Mouse (Mus musculus): ENCODE measurements around the gene Aldh3a1. TPM values are rescaled to one million over a fixed set of nuclear protein-coding genes. Genes with fewer than 3 reads are reported as not detected.

Aldh3a1 gene
- polyA plus RNA-seq, 1 experiment = 2.3 TPM

DNA sequence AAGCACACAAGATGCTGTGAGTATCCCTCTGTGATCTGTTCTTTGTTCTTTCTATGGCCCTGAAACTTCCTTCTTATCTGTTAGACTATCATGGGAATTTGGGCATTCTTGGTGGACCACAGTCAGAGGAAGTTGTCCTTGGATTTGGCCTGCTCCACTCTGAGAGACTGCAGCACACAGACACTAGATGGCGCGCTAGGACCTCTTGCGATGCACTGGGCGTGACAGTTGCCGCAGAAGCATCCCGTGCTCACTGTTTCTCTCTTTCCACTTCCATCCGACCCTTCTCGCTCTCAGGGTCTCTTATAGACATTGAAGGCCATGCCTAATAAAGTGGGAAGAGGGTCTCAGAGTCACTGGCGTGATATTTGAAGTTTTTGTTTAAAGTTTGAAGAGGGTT lies 13.9 kb upstream of the Aldh3a1 start:
- Histone ChIP-seq H3K4me3 (ENCODE audit: insufficient read depth, low read length) (no peak overlapping the region), H3K4me1 (ENCODE audit: control insufficient read depth, insufficient read depth, low read length) (no peaks in the 10 kb centered on the region), H3K27ac (ENCODE audit: insufficient read depth, low read length) (no peak overlapping the region)
- TF ChIP-seq POLR2A (IDR thresholded peaks at IDR 0.05; ENCODE audit: extremely low read depth, insufficient read depth, low read length) (no peak), CTCF (IDR thresholded peaks at IDR 0.05; ENCODE audit: extremely low read depth, insufficient read depth, low read length) (peak; percentile 99)

- TF ChIP-seq POLR2A (IDR thresholded peaks at IDR 0.05; ENCODE audit: extremely low read depth, insufficient read depth, low read length) (no peak), CTCF (IDR thresholded peaks at IDR 0.05; ENCODE audit: extremely low read depth, insufficient read depth, low read length) (no peak)
- Histone ChIP-seq H3K4me3 (ENCODE audit: insufficient read depth, low read length) (no peak overlapping the region), H3K27ac (ENCODE audit: insufficient read depth, low read length) (no peak overlapping the region), H3K4me1 (ENCODE audit: control insufficient read depth, insufficient read depth, low read length) (no peaks in the 10 kb centered on the region)
These were observed 10.6 kb upstream of the Aldh3a1 start for GRCm38 (mm10) chr11:61196616-61197353.

- Histone ChIP-seq H3K4me1 (ENCODE audit: control insufficient read depth, insufficient read depth, low read length) (no peaks in the 10 kb centered on the region), H3K27ac (ENCODE audit: insufficient read depth, low read length) (no peak overlapping the region), H3K4me3 (ENCODE audit: insufficient read depth, low read length) (no peak overlapping the region)
- TF ChIP-seq POLR2A (IDR thresholded peaks at IDR 0.05; ENCODE audit: extremely low read depth, insufficient read depth, low read length) = no peak
- no peak for TF ChIP-seq CTCF (IDR thresholded peaks at IDR 0.05; ENCODE audit: extremely low read depth, insufficient read depth, low read length)
These were observed 9.4 kb upstream of the Aldh3a1 start for GRCm38 (mm10) chr11:61197935-61198334.

GRCm38 (mm10) chr11:61199620-61200362 lies 7.5 kb upstream of the Aldh3a1 start:
- no peaks in the 10 kb centered on the region for H3K4me1 ChIP-seq (ENCODE audit: control insufficient read depth, insufficient read depth, low read length)
- TF ChIP-seq POLR2A (IDR thresholded peaks at IDR 0.05; ENCODE audit: extremely low read depth, insufficient read depth, low read length) = no peak
- TF ChIP-seq CTCF (IDR thresholded peaks at IDR 0.05; ENCODE audit: extremely low read depth, insufficient read depth, low read length) = no peak
- no peak overlapping the region for H3K4me3 ChIP-seq (ENCODE audit: insufficient read depth, low read length)
- H3K27ac ChIP-seq (ENCODE audit: insufficient read depth, low read length) = no peak overlapping the region

DNA sequence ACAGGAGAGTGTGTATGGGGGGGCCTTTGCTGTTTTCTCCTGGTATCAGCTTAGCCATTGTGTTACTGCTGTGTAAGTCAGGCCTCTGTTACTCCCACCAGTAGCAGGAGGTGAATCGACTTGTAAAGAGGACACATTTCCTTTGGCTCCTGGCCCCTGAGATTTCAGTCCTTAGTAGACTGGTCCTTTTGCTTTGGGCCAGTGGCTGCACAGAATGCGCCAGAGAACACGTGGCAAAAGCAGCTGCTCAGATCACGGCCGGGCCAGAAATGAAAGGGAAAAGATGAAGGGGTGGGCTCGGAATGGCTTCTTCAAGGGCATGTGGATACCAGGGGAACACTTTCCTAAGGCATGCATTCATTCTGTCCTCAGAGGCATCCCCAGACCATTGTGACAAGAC lies 5.2 kb upstream of the Aldh3a1 start:
- Histone ChIP-seq H3K4me1 (ENCODE audit: control insufficient read depth, insufficient read depth, low read length) (no peaks in the 10 kb centered on the region), H3K4me3 (ENCODE audit: insufficient read depth, low read length) (no peak overlapping the region), H3K27ac (ENCODE audit: insufficient read depth, low read length) (no peak overlapping the region)
- TF ChIP-seq POLR2A (IDR thresholded peaks at IDR 0.05; ENCODE audit: extremely low read depth, insufficient read depth, low read length) = no peak
- TF ChIP-seq CTCF (IDR thresholded peaks at IDR 0.05; ENCODE audit: extremely low read depth, insufficient read depth, low read length) = no peak

GRCm38 (mm10) chr11:61202810-61203209 lies 4.5 kb upstream of the Aldh3a1 start:
- Histone ChIP-seq H3K4me1 (ENCODE audit: control insufficient read depth, insufficient read depth, low read length) (no peaks in the 10 kb centered on the region), H3K4me3 (ENCODE audit: insufficient read depth, low read length) (no peak overlapping the region), H3K27ac (ENCODE audit: insufficient read depth, low read length) (no peak overlapping the region)
- TF ChIP-seq CTCF (IDR thresholded peaks at IDR 0.05; ENCODE audit: extremely low read depth, insufficient read depth, low read length) (no peak), POLR2A (IDR thresholded peaks at IDR 0.05; ENCODE audit: extremely low read depth, insufficient read depth, low read length) (no peak)

- Histone ChIP-seq H3K4me3 (ENCODE audit: insufficient read depth, low read length) (no peak overlapping the region), H3K4me1 (ENCODE audit: control insufficient read depth, insufficient read depth, low read length) (no peaks in the 10 kb centered on the region), H3K27ac (ENCODE audit: insufficient read depth, low read length) (no peak overlapping the region; the same call in 1 of the 2 replicates)
- TF ChIP-seq CTCF (IDR thresholded peaks at IDR 0.05; ENCODE audit: extremely low read depth, insufficient read depth, low read length) (no peak), POLR2A (IDR thresholded peaks at IDR 0.05; ENCODE audit: extremely low read depth, insufficient read depth, low read length) (no peak)
These were observed 2.0 kb upstream of the Aldh3a1 start for GRCm38 (mm10) chr11:61205167-61205950.

DNA sequence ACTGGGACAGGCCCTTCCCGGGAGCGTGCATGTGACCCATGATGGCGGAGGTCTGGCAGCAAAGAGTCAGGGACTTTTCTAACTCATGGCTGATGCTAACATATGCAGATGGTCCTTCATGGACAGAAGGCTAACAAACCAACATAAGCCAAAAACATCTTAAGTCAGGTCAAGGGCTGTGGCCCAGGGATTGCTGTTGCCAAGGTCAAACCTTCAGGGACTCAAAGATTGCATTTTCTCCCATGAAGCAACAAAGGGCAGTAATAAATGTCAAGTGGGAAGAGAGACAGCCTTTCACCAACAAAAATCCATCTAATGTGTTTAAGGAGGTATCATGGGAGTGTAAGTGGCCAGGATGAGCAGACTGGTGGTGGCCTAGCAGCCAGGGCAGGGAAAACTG lies 1.2 kb upstream of the Aldh3a1 start:
- no peak for TF ChIP-seq POLR2A (IDR thresholded peaks at IDR 0.05; ENCODE audit: extremely low read depth, insufficient read depth, low read length)
- TF ChIP-seq CTCF (IDR thresholded peaks at IDR 0.05; ENCODE audit: extremely low read depth, insufficient read depth, low read length) = no peak
- H3K4me3 ChIP-seq (ENCODE audit: insufficient read depth, low read length) = no peak overlapping the region
- H3K27ac ChIP-seq (ENCODE audit: insufficient read depth, low read length) = no peak overlapping the region
- no peaks in the 10 kb centered on the region for H3K4me1 ChIP-seq (ENCODE audit: control insufficient read depth, insufficient read depth, low read length)

DNA sequence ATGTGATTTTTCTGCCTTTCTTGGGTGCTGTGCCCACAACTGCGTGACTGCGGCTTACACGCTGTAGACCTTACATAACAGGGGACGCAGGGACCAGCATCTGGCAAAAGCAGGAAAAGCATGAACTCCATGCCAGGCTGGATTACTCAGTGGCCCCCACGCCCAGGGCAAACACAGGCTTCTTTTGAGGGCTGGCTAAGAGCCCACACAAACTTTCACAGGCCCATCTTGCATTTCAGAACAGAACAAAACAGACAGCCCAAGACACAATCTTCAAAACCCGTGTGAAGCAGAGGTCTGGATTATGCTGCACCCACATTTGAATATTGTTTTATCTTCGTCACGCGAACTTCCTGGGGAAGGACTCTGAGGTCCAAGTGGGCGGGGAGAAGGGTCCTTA lies 979 bp downstream of the Aldh3a1 start:
- no peak overlapping the region for H3K4me3 ChIP-seq (ENCODE audit: insufficient read depth, low read length)
- H3K27ac ChIP-seq (ENCODE audit: insufficient read depth, low read length) = no peak overlapping the region
- no peaks in the 10 kb centered on the region for H3K4me1 ChIP-seq (ENCODE audit: control insufficient read depth, insufficient read depth, low read length)
- TF ChIP-seq POLR2A (IDR thresholded peaks at IDR 0.05; ENCODE audit: extremely low read depth, insufficient read depth, low read length) (no peak), CTCF (IDR thresholded peaks at IDR 0.05; ENCODE audit: extremely low read depth, insufficient read depth, low read length) (no peak)
